Mouse (Mus musculus): Measurements from ENCODE around the gene Nim1k.
"Not testable (repeated sequence)": the region's sequence is repeated elsewhere in the genome, so short reads cannot be mapped to it uniquely, and the experiment has no call there.

Gene Nim1k

DNA sequence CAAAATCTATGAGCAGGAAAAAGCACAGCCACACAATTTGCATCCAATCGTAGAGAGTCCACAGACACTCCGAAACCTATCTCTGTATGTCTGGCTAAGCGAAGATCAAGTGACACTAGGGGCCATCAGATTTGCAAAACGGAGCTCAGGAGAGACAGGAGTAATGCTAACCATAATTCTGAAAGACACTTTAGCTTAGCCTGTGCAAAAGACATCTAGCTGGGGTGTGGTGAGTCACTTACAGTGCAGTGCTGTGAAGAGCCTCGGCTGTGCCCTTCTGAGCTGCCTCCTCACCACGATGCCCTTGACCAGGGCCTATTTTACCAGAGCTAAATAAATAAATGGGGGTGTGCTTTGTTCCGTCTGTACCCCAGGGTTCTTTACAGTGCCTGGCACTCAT is 26.3 kb downstream of the Nim1k start:
- no peak for DNase-seq (ENCODE audit: extremely low read depth, low read depth)

GRCm38 (mm10) chr13:119727608-119728387 is 27.9 kb downstream of the Nim1k start:
- no peak for DNase-seq (ENCODE audit: extremely low read depth, low read depth)

DNA sequence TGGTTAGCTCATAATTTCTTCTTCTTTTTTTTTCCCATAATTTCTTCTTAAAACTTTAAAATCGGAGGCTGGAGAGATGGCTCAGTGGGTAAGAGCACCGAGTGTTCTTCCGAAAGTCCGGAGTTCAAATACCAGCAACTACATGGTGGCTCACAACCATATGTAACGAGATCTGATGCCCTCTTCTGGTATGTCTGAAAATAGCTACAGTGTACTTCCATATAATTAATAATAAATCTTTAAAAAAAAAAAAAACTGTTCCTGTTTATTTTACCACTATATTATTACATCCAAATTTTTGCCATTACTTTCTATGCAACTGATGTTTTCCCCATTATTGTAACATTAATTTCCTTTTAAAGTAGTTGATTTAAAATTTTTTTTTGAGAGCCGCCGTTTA is 31.1 kb downstream of the Nim1k start:
- no peak for DNase-seq (ENCODE audit: extremely low read depth, low read depth)

- DNase-seq (ENCODE audit: extremely low read depth, low read depth): no peak
Measured at GRCm38 (mm10) chr13:119723368-119723767, 32.3 kb downstream of the Nim1k start.

GRCm38 (mm10) chr13:119722447-119722846 is 33.2 kb downstream of the Nim1k start:
- no peak for DNase-seq (ENCODE audit: extremely low read depth, low read depth)

- DNase-seq (ENCODE audit: extremely low read depth, low read depth): no peak
Measured at GRCm38 (mm10) chr13:119716105-119716504, 39.6 kb downstream of the Nim1k start.

DNA sequence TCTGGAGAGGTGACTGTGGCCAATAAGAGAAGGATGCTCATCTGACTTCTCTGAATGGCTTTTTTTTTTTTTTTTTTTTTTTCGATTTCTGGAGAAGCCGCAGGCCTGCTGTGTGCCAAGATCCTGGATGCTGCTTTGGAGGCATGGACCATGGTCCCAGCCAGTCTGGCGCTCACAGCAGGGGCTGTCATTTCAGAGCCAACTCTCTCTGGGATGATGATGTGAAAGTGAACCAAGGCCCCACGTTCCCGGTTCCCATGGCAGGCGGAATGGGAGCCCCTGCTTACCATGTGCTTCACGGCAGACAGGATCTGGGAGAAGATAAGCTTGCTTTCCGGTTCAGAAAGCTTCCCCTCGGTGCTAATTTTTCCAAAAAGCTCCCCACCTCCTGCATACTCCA is 41.9 kb downstream of the Nim1k start:
- DNase-seq (ENCODE audit: extremely low read depth, low read depth): no peak

DNA sequence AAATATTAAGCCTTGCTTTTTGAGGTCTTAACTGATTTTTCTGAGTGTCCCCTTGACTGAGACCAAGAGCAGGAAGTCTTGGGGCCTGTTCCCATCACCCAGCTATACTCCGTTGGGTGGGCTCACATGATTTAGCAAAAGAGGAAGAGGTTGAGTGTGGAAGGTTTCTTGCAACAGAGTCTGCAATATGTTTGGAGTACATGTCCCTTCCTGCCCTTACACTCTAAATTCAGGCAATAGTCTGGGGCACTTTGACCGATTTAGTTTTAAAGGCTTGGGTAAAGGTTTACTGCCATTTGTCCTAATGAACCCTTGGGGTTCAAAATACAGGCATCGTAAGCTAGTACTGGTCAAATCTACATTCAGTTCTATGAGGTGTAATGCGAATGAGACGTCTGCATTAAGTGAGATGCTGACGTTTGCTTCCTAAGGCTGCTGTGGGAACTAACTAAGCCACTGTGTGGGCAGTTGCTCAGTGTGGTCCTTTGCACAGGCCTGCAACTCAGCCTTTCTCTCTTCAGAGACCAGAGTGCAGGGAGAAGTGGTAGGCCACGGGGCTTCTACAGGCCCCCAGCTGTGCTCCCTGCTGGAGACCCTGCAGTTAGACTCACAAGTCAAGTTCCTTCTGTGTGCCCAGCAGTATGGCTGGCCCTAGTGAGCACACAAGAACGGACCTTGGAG is 42.4 kb downstream of the Nim1k start:
- no peak for DNase-seq (ENCODE audit: extremely low read depth, low read depth)

DNA sequence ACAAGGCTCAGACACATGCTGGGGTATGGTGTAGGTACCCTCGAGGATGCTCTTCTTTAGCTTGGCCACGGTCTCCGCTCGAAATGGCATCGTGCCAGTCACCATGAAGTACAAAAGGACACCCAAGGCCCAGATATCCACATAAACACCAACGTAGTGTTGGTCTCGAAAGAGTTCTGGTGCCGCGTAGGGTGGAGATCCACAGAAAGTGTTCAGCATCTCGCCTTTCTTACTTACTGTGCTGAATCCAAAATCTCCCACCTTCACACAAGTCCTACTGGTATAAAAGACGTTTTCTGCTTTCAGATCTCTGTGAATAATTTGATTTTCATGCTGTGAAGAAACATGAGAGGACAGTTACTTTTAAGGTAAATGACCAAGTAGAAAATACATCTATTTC is 43.2 kb downstream of the Nim1k start:
- no peak for DNase-seq (ENCODE audit: extremely low read depth, low read depth)

GRCm38 (mm10) chr13:119710268-119710610 is 45.4 kb downstream of the Nim1k start:
- DNase-seq (ENCODE audit: extremely low read depth, low read depth): no peak

DNA sequence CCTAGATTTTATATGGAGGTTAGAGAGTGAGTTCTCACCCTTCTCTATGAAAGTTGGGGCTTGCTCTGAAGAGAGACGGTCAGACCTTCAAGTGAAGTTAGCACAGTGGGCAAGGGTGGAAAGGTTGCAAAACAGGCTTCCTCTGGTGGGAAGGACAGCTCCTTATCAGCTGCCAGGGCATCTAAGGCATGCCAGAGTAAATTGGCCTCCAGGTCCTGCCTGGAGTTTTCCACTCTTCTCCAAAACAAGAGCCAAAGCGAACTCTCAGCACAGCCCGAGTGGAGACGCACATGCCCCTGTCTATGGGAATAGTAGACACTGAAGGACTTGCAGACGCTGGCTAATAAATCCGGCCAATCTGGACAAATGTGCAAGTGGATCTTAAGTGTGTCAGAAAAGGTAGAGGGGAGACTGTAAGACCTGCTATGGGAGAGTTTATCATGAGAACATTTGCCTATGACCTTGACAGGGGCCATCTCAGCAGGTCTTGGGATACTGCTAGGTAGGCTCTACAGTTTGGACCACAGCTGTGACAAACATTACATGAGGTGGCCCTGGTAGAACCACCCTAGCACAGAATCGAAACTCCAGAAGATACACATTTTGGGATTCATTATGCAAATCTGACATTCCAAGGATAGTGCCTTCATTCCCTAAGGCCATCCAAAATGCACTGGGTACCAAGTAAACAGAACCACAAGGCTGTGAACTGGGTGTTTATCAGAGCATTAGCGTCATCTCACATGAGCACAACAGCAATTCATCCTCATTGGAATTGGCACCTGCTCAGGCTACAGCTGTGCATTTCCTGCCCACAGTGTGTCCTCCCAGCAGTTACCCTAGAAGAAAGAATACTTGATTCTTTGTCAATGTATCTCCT is 46.1 kb downstream of the Nim1k start:
- no peak for DNase-seq (ENCODE audit: extremely low read depth, low read depth)

- no peak for DNase-seq (ENCODE audit: extremely low read depth, low read depth)
Measured at GRCm38 (mm10) chr13:119708941-119709340, 46.7 kb downstream of the Nim1k start.

GRCm38 (mm10) chr13:119707906-119708305 is 47.8 kb downstream of the Nim1k start:
- no peak for DNase-seq (ENCODE audit: extremely low read depth, low read depth)

DNA sequence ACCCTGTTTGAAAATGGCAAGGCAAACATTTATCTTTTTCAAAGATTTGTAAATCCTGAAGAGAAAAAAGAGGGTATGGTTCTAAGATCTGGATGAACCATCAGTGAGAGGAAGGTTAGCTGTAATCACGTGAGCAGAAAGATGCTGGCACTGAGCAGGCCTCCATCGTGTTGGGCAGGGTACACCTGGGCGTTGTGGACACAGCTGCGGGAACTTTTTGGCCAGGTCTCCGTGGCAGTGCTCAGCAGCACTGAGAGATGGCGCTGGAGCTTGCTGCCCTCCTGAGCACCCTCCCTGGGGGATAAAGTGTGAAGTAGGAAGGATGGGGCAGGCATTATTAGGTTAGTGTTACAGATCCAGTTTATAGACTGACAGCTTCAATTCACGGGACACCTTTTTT is 48.7 kb downstream of the Nim1k start:
- DNase-seq (ENCODE audit: extremely low read depth, low read depth): no peak

DNA sequence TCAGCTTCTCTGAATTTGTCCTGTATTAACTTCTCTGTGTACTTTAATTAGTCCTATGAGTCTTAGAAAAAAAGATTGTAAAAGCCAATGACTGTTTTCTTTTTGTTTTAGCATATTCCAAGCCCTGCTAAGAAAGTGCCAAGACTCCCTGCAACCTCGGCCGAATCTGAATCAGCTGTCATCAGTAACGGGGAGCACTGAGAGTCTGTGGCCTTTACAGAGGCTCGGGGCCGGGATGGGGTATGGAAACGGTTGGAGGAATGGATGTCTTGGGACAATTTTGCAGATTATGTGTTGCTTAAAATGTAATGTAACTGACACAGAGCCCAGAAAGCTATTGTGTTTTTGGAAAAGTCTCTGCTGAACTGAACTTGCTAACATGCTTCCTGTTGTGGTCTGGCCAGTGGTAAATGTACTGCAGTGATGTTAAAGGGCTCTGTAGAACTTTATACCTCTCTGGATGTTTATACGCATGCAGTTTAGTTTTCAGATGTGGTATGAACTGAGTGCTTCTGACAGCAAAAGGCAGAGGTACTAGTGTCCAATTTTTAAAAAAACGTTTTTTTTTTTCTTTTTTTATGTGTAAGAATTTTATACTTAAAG is 49.3 kb downstream of the Nim1k start:
- DNase-seq (ENCODE audit: extremely low read depth, low read depth): not testable (repeated sequence)

GRCm38 (mm10) chr13:119704280-119704679 is 51.4 kb downstream of the Nim1k start:
- DNase-seq (ENCODE audit: extremely low read depth, low read depth): no peak

GRCm38 (mm10) chr13:119698436-119698835 is 57.2 kb downstream of the Nim1k start:
- DNase-seq (ENCODE audit: extremely low read depth, low read depth): no peak

- DNase-seq (ENCODE audit: extremely low read depth, low read depth): no peak
Measured at GRCm38 (mm10) chr13:119696496-119696895, 59.2 kb downstream of the Nim1k start.

GRCm38 (mm10) chr13:119695676-119696075 is 60.0 kb downstream of the Nim1k start:
- no peak for DNase-seq (ENCODE audit: extremely low read depth, low read depth)

DNA sequence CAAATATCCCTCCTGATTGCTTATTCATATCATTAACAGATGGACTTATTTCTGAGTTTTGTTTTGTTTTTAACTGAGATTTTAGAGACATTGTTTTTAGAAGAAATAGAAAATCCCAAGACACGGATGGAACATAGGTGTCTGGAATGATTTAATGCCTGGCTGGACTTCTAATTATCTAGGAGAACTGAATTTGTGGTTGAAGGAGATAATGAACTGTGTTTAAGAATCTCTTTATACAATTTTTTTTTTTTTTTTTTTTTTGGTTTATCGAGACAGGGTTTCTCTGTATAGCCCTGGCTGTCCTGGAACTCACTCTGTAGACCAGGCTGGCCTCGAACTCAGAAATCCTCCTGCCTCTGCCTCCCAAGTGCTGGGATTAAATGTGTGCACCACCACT is 63.7 kb downstream of the Nim1k start:
- DNase-seq (ENCODE audit: extremely low read depth, low read depth): not testable (repeated sequence)

GRCm38 (mm10) chr13:119690876-119691620 is 64.6 kb downstream of the Nim1k start:
- no peak for DNase-seq (ENCODE audit: extremely low read depth, low read depth)
